Mouse (Mus musculus) stomach, postnatal 0 days (tissue): Measurements from ENCODE around the gene Pdzph1. TPM values are rescaled to one million over a fixed set of nuclear protein-coding genes. Genes with fewer than 3 reads are reported as not detected.

Source experiments
- ATAC-seq: fragments of 200-750 bp; cut with Nextera tagmentation; 2 replicates; pipeline ENCODE4 v1.8.0; 2017; ENCODE audit not compliant: low FRiP score, low TSS enrichment
- DNase-seq: peaks from one replicate; pipeline ENCODE4 v3.0.0-alpha.2; 2016; ENCODE audit warnings: low spot score
- H3K27ac ChIP-seq: fragments of 300-500 bp; sonication (generic); replicated peaks from 2 replicates; pipeline ENCODE4 v1.5.1; 2014; ENCODE audit warnings: mild to moderate bottlenecking, control low read depth
- H3K27me3 ChIP-seq: fragments of 300-500 bp; sonication (generic); 2 replicates; pipeline ENCODE4 v1.6.1; 2014; ENCODE audit warnings: low read length; ENCODE audit not compliant: control insufficient read depth, insufficient read depth
- H3K36me3 ChIP-seq: fragments of 300-500 bp; sonication (generic); 2 replicates; pipeline ENCODE4 v1.6.1; 2014; ENCODE audit warnings: low read length, mixed read lengths; ENCODE audit not compliant: control insufficient read depth, insufficient read depth
- H3K4me1 ChIP-seq: fragments of 300-500 bp; sonication (generic); replicated peaks from 2 replicates; pipeline ENCODE4 v1.6.1; 2014; ENCODE audit warnings: antibody characterized with exemption; ENCODE audit not compliant: control insufficient read depth, insufficient read depth
- H3K4me2 ChIP-seq: fragments of 300-500 bp; sonication (generic); replicated peaks from 2 replicates; pipeline ENCODE4 v1.6.1; 2014; ENCODE audit warnings: low read depth, mild to moderate bottlenecking, control low read depth, moderate library complexity
- H3K4me3 ChIP-seq: fragments of 300-500 bp; sonication (generic); 2 replicates; pipeline ENCODE4 v1.5.1; 2014; ENCODE audit warnings: low read depth, low read length, control low read depth
- H3K9ac ChIP-seq: fragments of 300-500 bp; sonication (generic); 2 replicates; pipeline ENCODE4 v1.6.1; 2014; ENCODE audit warnings: mild to moderate bottlenecking, low read length, control low read depth, mixed read lengths
- H3K9me3 ChIP-seq: fragments of 300-500 bp; sonication (generic); 2 replicates; pipeline ENCODE4 v1.6.1; 2016; ENCODE audit warnings: low read length; ENCODE audit not compliant: control insufficient read depth
- CTCF ChIP-seq: IDR thresholded peaks from 2 replicates; pipeline ENCODE4 v1.5.1; 2016; ENCODE audit warnings: antibody characterized with exemption, low read depth, mild to moderate bottlenecking, moderate library complexity
- EP300 ChIP-seq: optimal IDR thresholded peaks from 2 replicates; pipeline ENCODE3; 2016; ENCODE audit warnings: antibody characterized with exemption
- WGBS: fragments of 180-500 bp; shearing (Covaris S2); extraction: QIAGEN DNeasy Blood & Tissue Kit; methylation state at CpG from one replicate; pipeline ENCODE4 v1.1.7; 2014; 5-methylcytosine and 5-hydroxymethylcytosine counted together
- polyA plus RNA-seq: library from polyadenylated mRNA; unstranded; fragments of >200 nt; fragmentation: Nextera tagmentation; extraction: Ambion mirVana; gene quantifications from 2 replicates; pipeline ENCODE4 v1.2.1, GENCODE M21; 2015

Pdzph1 gene
- polyA plus RNA-seq, 1 experiment from 2014 or later, result not detected

GRCm38 (mm10) chr17:58924754-58925546 lies 66.2 kb downstream of the Pdzph1 start:
- ATAC-seq (no peak), DNase-seq (no peak)
- no peaks in the 10 kb centered on the region for H3K27me3 ChIP-seq
- 73% methylated on average over 10 of the region's 10 CpGs for WGBS
- no peak overlapping the region for H3K9ac ChIP-seq
- H3K4me2 ChIP-seq, result no peak overlapping the region
- no peaks in the 10 kb centered on the region for H3K9me3 ChIP-seq
- H3K4me1 ChIP-seq, result no peaks in the 10 kb centered on the region
- no peaks in the 10 kb centered on the region for H3K36me3 ChIP-seq
- TF ChIP-seq CTCF, result no peak
- no peak for TF ChIP-seq EP300
- H3K27ac ChIP-seq, result no peak overlapping the region
- no peak overlapping the region for H3K4me3 ChIP-seq

GRCm38 (mm10) chr17:58923901-58924476 lies 67.2 kb downstream of the Pdzph1 start:
- H3K4me2 ChIP-seq, result no peak overlapping the region
- ATAC-seq (no peak), DNase-seq (no peak)
- H3K27ac ChIP-seq, result no peak overlapping the region
- TF ChIP-seq CTCF, result no peak
- no peak for TF ChIP-seq EP300
- no peaks in the 10 kb centered on the region for H3K27me3 ChIP-seq
- H3K9ac ChIP-seq, result no peak overlapping the region
- H3K4me3 ChIP-seq, result no peak overlapping the region
- H3K4me1 ChIP-seq, result no peaks in the 10 kb centered on the region
- no peaks in the 10 kb centered on the region for H3K36me3 ChIP-seq
- no peaks in the 10 kb centered on the region for H3K9me3 ChIP-seq
- 50% methylated on average over 11 of the region's 11 CpGs for WGBS

- DNase-seq (no peak), ATAC-seq (no peak)
- no peak for TF ChIP-seq EP300
- TF ChIP-seq CTCF, result no peak
- 67% methylated on average over 7 of the region's 7 CpGs for WGBS
- Histone ChIP-seq H3K9me3 (no peaks in the 10 kb centered on the region), H3K9ac (no peak overlapping the region), H3K27me3 (no peaks in the 10 kb centered on the region), H3K36me3 (no peaks in the 10 kb centered on the region), H3K4me1 (no peaks in the 10 kb centered on the region), H3K4me2 (no peak overlapping the region), H3K4me3 (no peak overlapping the region), H3K27ac (no peak overlapping the region)
Observed at GRCm38 (mm10) chr17:58923316-58923866, 67.8 kb downstream of the Pdzph1 start.

- Histone ChIP-seq H3K27ac (no peak overlapping the region), H3K4me2 (no peak overlapping the region), H3K27me3 (no peaks in the 10 kb centered on the region), H3K4me3 (no peak overlapping the region), H3K36me3 (no peaks in the 10 kb centered on the region), H3K4me1 (no peaks in the 10 kb centered on the region), H3K9ac (no peak overlapping the region), H3K9me3 (no peaks in the 10 kb centered on the region)
- DNase-seq, result no peak
- TF ChIP-seq CTCF, result no peak
- TF ChIP-seq EP300, result no peak
- no peak for ATAC-seq
- WGBS, result 58% methylated on average over 2 of the region's 2 CpGs
Observed at GRCm38 (mm10) chr17:58922821-58923220, 68.4 kb downstream of the Pdzph1 start.

GRCm38 (mm10) chr17:58919927-58920326 lies 71.2 kb downstream of the Pdzph1 start:
- TF ChIP-seq EP300 (no peak), CTCF (no peak)
- H3K27me3 ChIP-seq, result no peaks in the 10 kb centered on the region
- H3K4me1 ChIP-seq, result no peaks in the 10 kb centered on the region
- no peak overlapping the region for H3K4me2 ChIP-seq
- ATAC-seq, result no peak
- H3K9ac ChIP-seq, result no peak overlapping the region
- no peak overlapping the region for H3K27ac ChIP-seq
- no peak for DNase-seq
- no peaks in the 10 kb centered on the region for H3K9me3 ChIP-seq
- H3K4me3 ChIP-seq, result no peak overlapping the region
- 78% methylated on average over 4 of the region's 4 CpGs for WGBS
- no peaks in the 10 kb centered on the region for H3K36me3 ChIP-seq

GRCm38 (mm10) chr17:58919061-58919460 lies 72.1 kb downstream of the Pdzph1 start:
- Histone ChIP-seq H3K36me3 (no peaks in the 10 kb centered on the region), H3K4me1 (no peaks in the 10 kb centered on the region), H3K4me2 (no peak overlapping the region), H3K4me3 (no peak overlapping the region), H3K27me3 (no peaks in the 10 kb centered on the region), H3K9me3 (no peaks in the 10 kb centered on the region), H3K27ac (no peak overlapping the region), H3K9ac (no peak overlapping the region)
- TF ChIP-seq EP300 (no peak), CTCF (peak; percentile 72)
- no peak for ATAC-seq
- peak; percentile 25 for DNase-seq
- WGBS, result 9% methylated on average over 8 of the region's 8 CpGs
